Mouse (Mus musculus): Measurements from ENCODE around the gene Ddx41.

GRCm38 (mm10) chr13:55486916-55487577 is 49.4 kb downstream of the Ddx41 start:
- TF ChIP-seq CTCF (IDR thresholded peaks at IDR 0.05; ENCODE audit: insufficient read depth, low read depth, low read length) (no peak), POLR2A (IDR thresholded peaks at IDR 0.05; ENCODE audit: insufficient read depth, low read depth, low read length) (no peak)

All from olfactory bulb, adult 2 months (tissue).